Mouse (Mus musculus): ENCODE data around the gene Chst4. TPM values are rescaled to one million over a fixed set of nuclear protein-coding genes. Genes with fewer than 3 reads are reported as not detected.

The Chst4 gene
- polyA plus RNA-seq (2012; rRNA removed), result 25.9 and 27.1 TPM in 2 replicates

DNA sequence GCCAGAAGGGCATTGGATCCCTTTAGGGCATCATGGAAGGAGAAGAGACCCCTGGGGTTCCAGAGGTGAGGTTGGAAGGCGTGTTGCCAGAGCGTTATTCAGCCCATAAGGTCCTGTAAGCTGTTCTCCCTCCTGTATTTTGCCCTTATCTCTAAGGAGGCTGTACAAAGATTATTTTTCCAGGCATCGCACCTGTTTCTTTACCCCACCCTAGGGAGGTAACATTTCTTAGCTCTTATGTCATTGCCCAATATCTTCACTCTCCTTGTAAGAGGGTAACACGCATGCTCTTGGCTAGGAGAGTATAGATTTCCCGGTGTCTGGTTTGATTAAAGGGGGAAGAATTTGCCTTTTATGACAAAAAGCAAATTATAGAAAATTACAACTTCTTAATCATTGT is at the start of gene Chst4:
Gene Chst4, minus strand, starts transcription at position 82 of the 400 bp plus-strand sequence.
- H3K27ac ChIP-seq (ENCODE audit: insufficient read depth, low read depth, low read length), result peak within 1 kb of the TSS; percentile 89
- H3K4me3 ChIP-seq (ENCODE audit: low read depth, low read length), result peak within 1 kb of the TSS; percentile 32
- 31% methylated on average over 5 of the region's 5 CpGs for WGBS

DNA sequence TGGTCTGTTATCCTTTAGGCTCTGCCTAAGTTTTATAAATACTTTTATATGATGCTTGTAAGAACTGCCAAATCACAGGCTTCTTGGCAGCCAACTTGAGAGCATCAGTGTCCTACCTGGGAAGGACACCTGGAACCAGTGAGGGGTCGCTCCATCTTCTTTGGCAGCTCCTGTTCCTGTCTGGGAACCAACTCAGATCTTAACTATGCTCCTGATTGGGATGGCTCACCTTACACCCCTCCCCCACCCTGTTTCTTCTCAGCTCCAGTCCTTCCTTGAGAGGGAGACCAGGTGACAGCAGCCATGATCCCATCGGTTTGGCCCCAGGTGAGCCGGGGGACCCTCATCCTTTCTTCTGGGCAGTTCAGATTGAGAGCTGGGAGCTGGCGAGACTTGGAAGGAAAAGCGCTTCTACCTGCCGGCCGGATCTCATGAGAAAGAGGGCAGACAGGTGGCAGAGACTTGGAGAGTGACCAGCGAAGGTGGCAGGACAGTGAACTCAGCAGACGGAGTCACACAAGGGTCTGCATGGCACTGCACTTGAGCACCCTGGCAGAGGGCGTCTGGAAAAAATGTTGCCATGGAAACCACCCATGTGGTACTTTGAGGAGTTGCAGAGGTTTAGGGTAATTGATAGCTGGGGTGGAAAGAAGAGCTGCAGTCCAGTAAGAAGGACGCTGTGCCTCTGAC is 43.0 kb upstream of the Chst4 start:
- Histone ChIP-seq H3K4me3 (ENCODE audit: low read depth, low read length) (no peak overlapping the region), H3K27ac (ENCODE audit: insufficient read depth, low read depth, low read length) (no peak overlapping the region), H3K4me1 (ENCODE audit: control insufficient read depth, insufficient read depth, insufficient read length, low read length) (no peaks in the 10 kb centered on the region; the same call in 1 of the 2 replicates), H3K27me3 (ENCODE audit: control insufficient read depth, insufficient read depth, low read length) (no peaks in the 10 kb centered on the region), H3K36me3 (ENCODE audit: control insufficient read depth, insufficient read depth, low read length) (peaks cover 12% of the 10 kb centered on the region)
- WGBS, result 89% methylated on average over 11 of the region's 11 CpGs
- no peak for TF ChIP-seq CTCF (IDR thresholded peaks at IDR 0.05; ENCODE audit: extremely low read depth, insufficient read length, insufficient replicate concordance, low read depth, low read length)
- no peak for TF ChIP-seq POLR2A (IDR thresholded peaks at IDR 0.05; ENCODE audit: low read depth, low read length)

More for the DNA sequence above, at the start of gene Chst4:
- Histone ChIP-seq H3K36me3 (ENCODE audit: control insufficient read depth, insufficient read depth, low read length) (0 out of 2 replicates have a peak, but pooled peaks cover 1% of the 10 kb centered on the region), H3K4me1 (ENCODE audit: control insufficient read depth, insufficient read depth, insufficient read length, low read length) (peaks cover 30% of the 10 kb centered on the region), H3K27me3 (ENCODE audit: control insufficient read depth, insufficient read depth, low read length) (no peaks in the 10 kb centered on the region)
- TF ChIP-seq POLR2A (IDR thresholded peaks at IDR 0.05; ENCODE audit: low read depth, low read length) (no peak), CTCF (IDR thresholded peaks at IDR 0.05; ENCODE audit: extremely low read depth, insufficient read length, insufficient replicate concordance, low read depth, low read length) (no peak)

GRCm38 (mm10) chr8:110079282-110080221 is 40.0 kb upstream of the Chst4 start, which contains the start of gene Zfp612:
Gene Zfp612 (plus strand): TSS chr8:110079746.
- Histone ChIP-seq H3K36me3 (ENCODE audit: control insufficient read depth, insufficient read depth, low read length) (peaks cover 2% of the 10 kb centered on the region; the same call in 1 of the 2 replicates), H3K4me3 (ENCODE audit: low read depth, low read length) (peak within 1 kb of the TSS; percentile 86)
- WGBS, result 6% methylated on average over 54 of the region's 54 CpGs

DNA sequence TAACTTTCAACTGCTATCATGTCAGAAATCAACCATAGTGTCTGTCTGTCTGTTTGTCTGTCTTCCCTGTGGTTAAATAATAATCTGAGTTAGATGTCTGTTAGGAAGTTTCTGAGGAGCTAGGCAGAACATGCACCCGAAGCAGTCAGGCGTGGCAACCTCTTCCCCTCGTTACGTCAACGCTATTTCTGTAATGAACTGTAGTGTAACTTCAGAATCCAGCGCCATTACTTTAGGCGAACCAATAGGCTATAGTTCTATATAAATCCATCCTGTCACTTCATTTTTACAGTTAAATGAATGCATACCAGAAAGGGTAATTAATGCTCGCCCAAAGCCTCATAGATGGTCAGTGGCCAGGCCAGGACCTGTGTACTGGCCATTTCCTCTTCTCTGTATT is 35.0 kb upstream of the Chst4 start:
- TF ChIP-seq POLR2A (IDR thresholded peaks at IDR 0.05; ENCODE audit: low read depth, low read length) (no peak), CTCF (IDR thresholded peaks at IDR 0.05; ENCODE audit: extremely low read depth, insufficient read length, insufficient replicate concordance, low read depth, low read length) (no peak)
- H3K4me3 ChIP-seq (ENCODE audit: low read depth, low read length), result no peak overlapping the region
- WGBS, result 76% methylated on average over 8 of the region's 8 CpGs
- no peaks in the 10 kb centered on the region for H3K36me3 ChIP-seq (ENCODE audit: control insufficient read depth, insufficient read depth, low read length)
- peaks cover 2% of the 10 kb centered on the region; the same call in 1 of the 2 replicates for H3K4me1 ChIP-seq (ENCODE audit: control insufficient read depth, insufficient read depth, insufficient read length, low read length)
- H3K27ac ChIP-seq (ENCODE audit: insufficient read depth, low read depth, low read length), result no peak overlapping the region
- H3K27me3 ChIP-seq (ENCODE audit: control insufficient read depth, insufficient read depth, low read length), result no peaks in the 10 kb centered on the region

More at GRCm38 (mm10) chr8:110079282-110080221, 40.0 kb upstream of the Chst4 start, which contains the start of gene Zfp612:
- H3K27ac ChIP-seq (ENCODE audit: insufficient read depth, low read depth, low read length), result no peak within 1 kb of the TSS
- H3K27me3 ChIP-seq (ENCODE audit: control insufficient read depth, insufficient read depth, low read length), result no peaks in the 10 kb centered on the region
- H3K4me1 ChIP-seq (ENCODE audit: control insufficient read depth, insufficient read depth, insufficient read length, low read length), result no peaks in the 10 kb centered on the region; the same call in 1 of the 2 replicates
- TF ChIP-seq CTCF (IDR thresholded peaks at IDR 0.05; ENCODE audit: extremely low read depth, insufficient read length, insufficient replicate concordance, low read depth, low read length) (no peak), POLR2A (IDR thresholded peaks at IDR 0.05; ENCODE audit: low read depth, low read length) (no peak)

- peaks cover 2% of the 10 kb centered on the region; the same call in 1 of the 2 replicates for H3K4me1 ChIP-seq (ENCODE audit: control insufficient read depth, insufficient read depth, insufficient read length, low read length)
- H3K4me3 ChIP-seq (ENCODE audit: low read depth, low read length), result no peak overlapping the region
- TF ChIP-seq POLR2A (IDR thresholded peaks at IDR 0.05; ENCODE audit: low read depth, low read length) (no peak), CTCF (IDR thresholded peaks at IDR 0.05; ENCODE audit: extremely low read depth, insufficient read length, insufficient replicate concordance, low read depth, low read length) (peak; percentile 94; the same call in 1 of the 2 replicates)
- H3K27me3 ChIP-seq (ENCODE audit: control insufficient read depth, insufficient read depth, low read length), result no peaks in the 10 kb centered on the region
- H3K27ac ChIP-seq (ENCODE audit: insufficient read depth, low read depth, low read length), result no peak overlapping the region
- no peaks in the 10 kb centered on the region for H3K36me3 ChIP-seq (ENCODE audit: control insufficient read depth, insufficient read depth, low read length)
- 12% methylated on average over 9 of the region's 9 CpGs for whole genome bisulfite sequencing
Measured at GRCm38 (mm10) chr8:110071600-110071999, 32.1 kb upstream of the Chst4 start.

DNA sequence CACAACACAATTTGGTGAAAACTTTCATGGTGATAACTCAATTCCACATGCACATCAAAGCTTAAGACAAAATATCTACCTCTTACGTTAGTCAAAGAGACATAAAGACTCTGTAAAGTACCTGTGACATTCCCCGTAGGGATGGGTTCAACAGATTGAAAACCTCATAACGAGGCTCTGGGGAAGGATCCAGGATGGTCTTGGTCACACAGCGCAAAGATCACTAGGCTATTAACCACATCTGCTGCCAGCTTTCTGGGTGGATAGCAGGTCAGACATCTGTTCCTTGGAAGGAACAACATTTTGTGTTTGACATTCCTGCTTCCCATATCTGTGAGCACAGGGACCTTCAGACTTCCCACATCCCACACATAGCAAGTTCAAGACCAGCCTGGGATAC is 30.2 kb upstream of the Chst4 start:
- no peak for TF ChIP-seq POLR2A (IDR thresholded peaks at IDR 0.05; ENCODE audit: low read depth, low read length)
- TF ChIP-seq CTCF (IDR thresholded peaks at IDR 0.05; ENCODE audit: extremely low read depth, insufficient read length, insufficient replicate concordance, low read depth, low read length), result no peak
- H3K27me3 ChIP-seq (ENCODE audit: control insufficient read depth, insufficient read depth, low read length), result no peaks in the 10 kb centered on the region
- peaks cover 3% of the 10 kb centered on the region; the same call in 1 of the 2 replicates for H3K4me1 ChIP-seq (ENCODE audit: control insufficient read depth, insufficient read depth, insufficient read length, low read length)
- H3K4me3 ChIP-seq (ENCODE audit: low read depth, low read length), result no peak overlapping the region
- H3K27ac ChIP-seq (ENCODE audit: insufficient read depth, low read depth, low read length), result no peak overlapping the region
- WGBS, result 94% methylated on average over 4 of the region's 4 CpGs
- no peaks in the 10 kb centered on the region for H3K36me3 ChIP-seq (ENCODE audit: control insufficient read depth, insufficient read depth, low read length)

Data from small intestine, adult 2 months (tissue).